Mouse (Mus musculus): Measurements from ENCODE around the gene Snx29.

Gene Snx29

GRCm38 (mm10) chr16:11801960-11802539, 479.3 kb downstream of the Snx29 start:
- DNase-seq = no peak

Measured in kidney, postnatal 14 days (tissue).